Mouse (Mus musculus) gonadal fat pad, adult 2 months (tissue): ENCODE results near the gene Snx32. TPM values are rescaled to one million over a fixed set of nuclear protein-coding genes. Genes with fewer than 3 reads are reported as not detected.

Experiments used
- DNase-seq: peaks from one replicate; pipeline ENCODE4 v3.0.0-alpha.2; 2012; ENCODE audit warnings: low read depth
- polyA plus RNA-seq: library from polyadenylated mRNA; depleted of rRNA; stranded (reverse); fragments of >200 nt; gene quantifications from 2 replicates; pipeline ENCODE4 v1.2.3, GENCODE M21; 2012; rRNA removed

Gene Snx32
- 20.9 and 25.6 TPM in 2 replicates for polyA plus RNA-seq

DNA sequence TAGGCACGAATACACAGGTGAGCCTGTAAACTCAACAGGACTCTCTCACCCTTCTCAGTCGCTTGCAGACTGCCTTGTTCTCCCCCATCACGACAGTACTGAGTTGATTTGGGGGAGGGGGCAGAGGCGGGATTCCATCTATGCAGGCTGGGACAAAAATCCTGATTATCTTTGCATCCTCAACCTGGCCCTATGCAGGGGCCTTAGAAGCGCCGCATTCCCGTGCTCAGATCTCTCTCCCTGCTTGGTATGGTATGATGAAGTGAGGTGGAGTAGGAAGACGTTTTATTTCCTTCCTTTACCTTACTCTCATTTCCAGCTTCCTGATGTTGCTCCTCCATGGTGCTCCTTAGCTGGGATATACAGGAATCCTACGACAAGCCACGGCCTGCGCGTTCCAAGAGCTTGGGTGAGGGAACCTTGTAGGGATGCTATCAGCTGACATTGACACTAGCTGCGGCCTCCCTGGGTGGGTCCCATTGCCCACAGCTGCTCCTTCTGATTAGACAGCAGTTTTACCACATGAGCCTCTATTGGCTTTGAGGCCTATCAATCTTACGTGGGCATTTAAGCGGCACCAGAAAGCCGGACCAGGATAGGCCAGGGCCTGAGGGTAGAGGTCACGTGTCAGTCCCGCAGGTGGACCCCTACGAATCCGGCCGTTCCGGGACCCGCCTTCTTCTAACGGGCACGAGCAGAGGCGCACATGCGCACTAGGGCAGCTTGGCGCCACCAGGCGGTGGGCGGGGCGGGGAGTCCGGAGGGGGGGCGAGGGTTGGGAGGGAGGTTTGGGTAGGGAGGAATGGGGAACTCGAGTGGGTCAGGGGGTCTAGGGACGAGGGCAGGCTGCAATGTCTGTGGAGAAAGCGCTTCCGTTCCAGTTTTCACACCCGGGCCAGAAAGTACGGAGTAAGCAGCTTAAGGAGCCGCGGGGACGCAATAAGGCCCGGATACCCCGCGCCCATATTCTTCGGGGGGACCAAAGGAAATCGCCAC is at the start of gene Snx32:
Gene Snx32, minus strand, starts transcription at position 508 of the 996 bp plus-strand sequence.
- DNase-seq, result peak; percentile 51

DNA sequence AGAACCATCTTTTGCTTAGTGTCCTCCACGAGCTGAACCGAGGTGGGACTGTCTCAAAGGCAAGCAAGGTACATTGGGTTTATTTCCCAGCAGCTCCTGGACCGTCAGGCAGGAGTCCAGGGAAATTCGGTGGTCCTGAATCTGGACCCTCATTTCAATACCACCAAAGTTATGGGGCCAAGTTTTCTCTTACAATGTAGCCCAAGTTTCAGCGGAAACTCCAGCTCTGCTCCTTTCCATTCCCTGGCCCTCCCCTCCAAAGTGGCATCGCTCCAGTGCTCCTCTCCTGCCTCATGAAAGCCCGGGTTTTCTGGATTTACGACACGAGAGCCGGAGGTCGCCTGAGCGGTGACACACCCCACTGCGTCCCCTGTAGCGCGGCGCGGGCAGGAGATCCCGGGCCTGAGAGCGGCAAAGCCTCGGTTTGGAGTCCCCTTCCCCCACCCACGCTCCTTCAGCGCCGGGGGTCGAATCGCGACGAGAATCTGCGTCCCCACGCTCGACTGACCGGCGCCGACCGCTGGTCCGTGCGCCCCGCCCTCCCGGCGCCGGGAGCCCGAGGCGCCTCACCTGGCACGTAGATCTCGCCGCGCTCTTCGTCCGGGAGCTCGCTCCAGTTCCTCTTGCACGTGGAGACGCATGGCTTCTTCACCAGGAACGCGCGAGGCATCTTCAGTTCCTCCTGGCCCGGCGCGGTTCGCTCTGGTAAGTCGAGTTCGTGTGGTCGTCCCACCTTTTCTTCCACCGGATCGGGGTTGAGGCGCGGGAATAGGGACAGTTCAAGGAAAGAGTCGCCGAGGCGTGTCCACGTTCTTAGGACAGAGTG is 49.5 kb upstream of the Snx32 start:
- no peak for DNase-seq

DNA sequence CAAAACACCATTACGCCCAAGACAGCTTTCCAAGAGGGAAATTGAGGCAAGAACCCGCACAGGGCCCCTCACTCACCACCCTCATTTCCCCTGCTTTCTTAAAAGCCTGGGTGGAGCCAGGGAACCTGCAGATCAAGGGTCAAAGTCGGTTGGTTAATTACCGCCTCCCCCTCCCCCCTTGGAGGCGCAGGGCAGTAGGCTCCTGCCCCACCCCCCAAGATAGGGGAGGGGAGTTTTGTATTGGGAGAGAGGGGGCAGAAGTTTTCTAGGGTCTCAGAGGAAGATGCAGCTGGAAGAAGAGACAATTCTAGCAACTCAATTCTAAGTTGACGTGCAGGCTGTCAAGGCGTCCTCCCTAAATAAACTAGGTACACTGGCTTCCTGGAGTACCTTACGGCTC is 48.9 kb upstream of the Snx32 start:
- DNase-seq, result no peak

DNA sequence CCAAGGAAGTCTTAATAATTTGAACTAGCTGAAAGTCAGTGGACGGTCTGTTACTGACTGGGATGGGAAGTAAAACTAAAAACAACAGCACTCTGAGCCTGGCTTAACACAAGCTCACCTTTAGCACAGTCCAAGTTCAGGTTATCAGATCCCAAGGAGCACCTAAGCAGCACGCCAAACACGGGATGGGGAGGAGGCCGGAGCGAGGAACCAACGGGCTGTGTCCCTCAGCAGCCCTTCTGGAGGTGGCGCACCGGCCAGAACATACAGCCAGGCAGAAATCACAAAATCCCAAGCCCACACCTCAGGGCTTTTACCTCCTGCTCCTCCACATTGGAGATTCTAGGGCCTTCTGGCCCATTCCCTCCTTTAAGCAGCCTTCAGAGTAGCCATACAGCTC is 48.4 kb upstream of the Snx32 start:
- no peak for DNase-seq

DNA sequence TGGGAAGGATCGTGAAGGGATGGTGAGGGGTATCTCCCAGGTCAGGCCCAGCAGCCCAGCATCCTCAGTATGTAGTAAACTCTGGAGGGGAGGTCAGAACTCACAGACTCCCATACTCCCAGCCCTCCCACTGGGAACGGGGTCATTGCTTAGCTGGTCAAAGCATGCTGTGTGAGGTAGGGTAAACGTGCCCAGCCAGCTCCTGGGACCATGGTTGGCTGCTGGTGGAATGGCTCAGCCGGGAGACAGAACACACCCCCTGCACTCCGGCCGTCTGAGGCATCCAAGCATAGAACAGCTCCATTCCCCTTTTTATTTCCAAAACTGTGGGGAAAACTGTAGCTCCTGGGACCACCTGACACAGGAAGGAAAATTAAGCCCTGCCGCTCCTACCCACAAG is 47.8 kb upstream of the Snx32 start:
- no peak for DNase-seq

DNA sequence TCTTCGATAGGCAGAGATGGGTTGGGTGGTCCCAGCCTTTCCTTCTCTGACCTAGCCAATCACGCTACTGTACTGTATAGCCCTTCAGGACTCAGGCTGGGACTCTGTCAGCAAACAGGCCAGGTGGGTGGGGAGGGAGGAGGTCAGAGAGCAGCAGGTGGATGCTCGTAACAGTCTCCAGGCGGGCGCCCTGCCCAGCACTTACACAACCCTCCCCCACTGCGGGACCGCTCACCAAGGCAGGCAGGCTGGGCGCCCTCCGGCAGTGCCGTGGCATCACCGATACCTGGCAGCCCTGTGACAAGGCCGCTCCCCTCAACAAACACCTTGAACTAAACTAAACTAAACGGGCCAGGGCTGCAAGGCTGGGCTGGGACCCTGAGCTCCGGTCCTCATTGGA is 43.9 kb upstream of the Snx32 start:
- DNase-seq, result no peak

DNA sequence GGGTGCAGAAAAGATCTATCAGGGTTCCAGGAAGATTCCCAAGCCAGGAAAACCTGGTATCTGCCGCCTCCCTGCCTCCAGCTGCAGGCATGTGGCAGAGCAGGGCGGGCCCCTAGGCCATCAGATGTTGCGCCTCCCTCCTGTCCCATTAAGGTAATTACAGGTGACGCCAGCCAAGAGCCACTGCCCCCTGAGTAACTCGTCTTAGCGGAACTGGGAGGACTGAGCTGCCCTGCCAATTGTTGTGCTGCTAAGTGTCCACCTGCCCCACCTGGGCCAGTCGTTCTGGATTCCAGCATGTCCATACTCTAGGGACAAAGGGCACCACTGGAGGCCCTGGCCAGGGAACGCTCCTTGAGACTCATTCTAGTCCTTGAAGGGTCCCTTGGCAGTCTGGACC is 43.5 kb upstream of the Snx32 start:
- DNase-seq, result no peak

DNA sequence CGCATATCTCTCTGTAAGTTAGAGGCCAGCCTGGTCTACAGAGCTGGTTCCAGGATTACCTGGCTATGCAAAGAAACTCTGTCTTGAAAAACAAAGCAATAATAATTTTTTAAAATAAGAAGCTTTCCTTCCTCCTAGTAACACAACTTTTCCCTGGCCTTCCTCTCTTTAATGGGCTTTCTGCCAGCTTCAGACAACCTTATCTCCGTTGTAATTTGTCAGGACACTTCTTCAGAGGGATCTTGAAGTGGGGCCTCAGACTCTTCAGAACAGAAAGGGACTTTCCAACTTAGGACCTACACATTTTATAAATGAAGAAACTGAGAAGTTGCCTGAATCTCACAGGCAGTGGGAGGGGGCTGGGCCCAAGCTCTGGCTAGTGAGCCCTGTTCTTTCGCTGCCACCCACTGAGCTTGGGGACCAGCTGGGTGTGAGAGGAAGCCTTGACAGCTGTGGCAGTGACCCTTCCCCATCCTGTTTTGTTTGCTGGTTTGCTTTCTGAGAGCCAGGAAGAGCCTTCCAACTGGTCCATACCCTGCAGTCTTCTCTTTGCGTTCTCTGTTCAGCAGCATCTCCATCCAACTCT is 37.2 kb upstream of the Snx32 start:
- DNase-seq, result no peak

DNA sequence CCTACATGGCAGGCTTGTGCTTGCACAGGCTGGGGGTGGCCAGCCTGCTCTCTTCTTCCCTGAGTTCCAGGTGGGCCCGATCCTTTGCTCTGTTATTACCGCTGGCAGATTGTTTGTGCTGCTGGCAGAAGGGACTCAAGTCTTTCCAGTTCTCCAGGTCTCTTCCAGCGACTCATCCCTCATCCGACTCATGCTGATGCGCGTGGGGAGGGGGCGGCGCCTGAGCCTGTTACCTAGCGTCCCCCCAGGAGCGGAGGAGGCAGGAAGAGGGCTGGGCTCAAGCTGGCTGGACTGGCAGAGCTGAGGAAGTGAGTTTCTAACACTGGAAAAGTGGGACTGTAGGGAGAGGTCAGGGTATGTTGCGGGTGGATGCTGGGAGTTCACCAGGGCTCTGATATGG is 33.7 kb upstream of the Snx32 start:
- DNase-seq, result no peak

DNA sequence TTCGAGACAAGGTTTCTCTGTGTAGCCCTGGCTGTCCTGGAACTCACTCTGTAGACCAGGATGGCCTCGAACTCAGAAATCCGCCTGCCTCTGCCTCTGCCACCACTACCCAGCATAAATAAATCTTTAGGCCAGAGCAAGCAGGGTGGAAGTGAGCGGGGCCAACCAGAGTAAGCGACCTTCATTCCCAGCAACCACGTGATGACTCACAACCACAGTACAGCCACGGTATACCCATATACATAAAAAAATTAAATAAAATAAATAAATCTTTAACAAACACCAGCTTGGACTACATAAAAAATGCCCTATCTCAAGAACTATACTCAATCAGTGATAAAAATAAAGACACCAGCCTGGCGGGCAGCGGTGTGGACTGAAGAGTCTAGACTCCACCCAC is 33.0 kb upstream of the Snx32 start:
- DNase-seq, result no peak

DNA sequence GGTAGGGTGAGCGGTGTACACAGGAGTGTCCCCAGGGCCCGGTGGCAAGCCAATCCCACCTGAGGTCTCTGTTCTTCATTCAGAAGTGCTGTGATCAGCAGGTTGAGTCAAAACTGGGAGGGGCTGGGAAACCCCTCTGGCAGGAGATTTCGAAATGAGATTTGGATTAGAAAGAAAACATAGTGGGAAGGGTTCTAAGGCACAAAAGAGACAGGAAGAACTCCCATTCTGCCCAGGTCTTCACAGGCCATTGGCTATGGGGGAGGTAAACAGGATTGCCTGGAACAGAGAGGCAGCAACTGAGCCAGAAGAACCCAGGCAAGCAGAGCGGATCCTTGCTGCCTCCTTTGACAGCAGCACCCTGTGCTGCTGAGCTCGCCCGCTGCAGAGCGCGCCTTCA is 28.4 kb upstream of the Snx32 start:
- DNase-seq, result no peak

DNA sequence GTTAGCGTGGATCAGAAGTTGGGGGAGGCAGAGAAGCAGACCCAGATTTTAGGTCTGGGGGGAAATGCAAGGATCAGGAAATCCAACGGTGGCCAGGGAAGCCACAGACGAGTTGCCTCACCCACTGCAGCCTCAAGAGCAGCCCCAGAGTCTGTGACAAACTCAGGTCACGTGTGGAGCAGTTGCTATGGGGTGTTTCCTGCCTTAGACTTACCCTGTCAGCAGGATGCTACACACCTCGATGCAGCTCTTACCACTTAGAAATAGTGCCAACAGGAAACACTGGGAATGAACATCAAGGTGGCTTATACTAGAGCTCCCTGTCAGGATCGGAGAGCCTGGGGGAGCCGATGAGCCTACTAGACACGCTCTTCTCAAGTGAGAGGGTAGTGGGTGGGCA is 22.2 kb upstream of the Snx32 start:
- DNase-seq, result no peak

DNA sequence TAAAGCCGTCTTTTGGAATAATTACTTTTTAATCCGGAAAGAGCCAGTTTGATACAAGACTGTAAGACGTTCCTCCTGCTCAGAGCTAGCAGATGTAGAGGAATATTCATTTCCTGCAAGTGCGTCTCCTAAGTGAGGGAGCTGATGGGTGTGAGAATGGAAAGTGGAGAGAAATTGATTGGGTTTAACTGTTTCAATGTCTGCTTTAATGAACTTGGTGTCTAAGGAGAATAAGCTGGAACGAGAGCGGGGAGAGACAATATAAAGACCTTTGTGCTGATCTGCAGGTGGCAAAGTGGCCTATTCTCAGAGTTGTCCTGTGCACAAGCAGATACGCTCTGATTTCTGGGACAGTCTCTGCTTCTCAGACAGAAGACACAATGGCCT is 19.8 kb upstream of the Snx32 start:
- no peak for DNase-seq

DNA sequence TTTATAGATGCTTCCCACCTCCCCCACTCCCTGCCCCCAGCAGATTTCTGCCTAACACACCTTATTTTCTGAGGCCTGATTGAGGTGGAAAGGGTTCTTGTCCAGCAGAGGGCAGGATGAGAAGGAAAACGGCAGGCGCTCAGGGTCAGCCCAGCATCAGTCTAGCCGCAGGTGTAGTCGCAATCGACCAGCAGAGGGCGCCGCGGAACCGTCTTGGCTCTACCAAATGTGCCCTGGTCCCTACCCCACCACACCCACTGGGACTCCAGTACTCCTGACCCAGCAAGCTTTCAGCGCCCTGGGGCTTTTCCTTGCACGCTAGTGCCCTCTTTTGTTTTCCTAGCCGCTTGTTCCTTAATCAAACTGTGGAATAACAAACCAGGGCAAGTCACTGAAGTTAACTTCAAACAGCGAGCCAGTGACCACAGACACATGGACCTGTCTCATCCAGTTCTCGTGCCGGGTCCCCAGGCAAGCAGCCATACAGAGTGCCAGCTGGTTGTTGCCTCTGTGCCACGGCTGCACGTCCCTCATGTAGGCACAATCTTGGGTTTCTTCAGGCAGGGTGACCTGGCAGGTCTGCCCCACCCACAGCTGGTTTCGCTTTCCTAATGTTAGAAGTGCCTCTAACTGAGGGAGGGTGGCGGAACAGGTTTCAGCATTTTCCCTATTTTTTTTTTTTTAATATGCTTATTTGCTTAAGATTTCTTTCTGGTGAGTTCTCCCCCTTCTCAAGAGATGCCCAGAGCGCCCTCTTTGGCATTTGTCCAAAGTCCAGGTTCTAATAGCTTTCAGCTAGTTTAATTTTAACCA is 19.2 kb upstream of the Snx32 start:
- DNase-seq, result no peak

DNA sequence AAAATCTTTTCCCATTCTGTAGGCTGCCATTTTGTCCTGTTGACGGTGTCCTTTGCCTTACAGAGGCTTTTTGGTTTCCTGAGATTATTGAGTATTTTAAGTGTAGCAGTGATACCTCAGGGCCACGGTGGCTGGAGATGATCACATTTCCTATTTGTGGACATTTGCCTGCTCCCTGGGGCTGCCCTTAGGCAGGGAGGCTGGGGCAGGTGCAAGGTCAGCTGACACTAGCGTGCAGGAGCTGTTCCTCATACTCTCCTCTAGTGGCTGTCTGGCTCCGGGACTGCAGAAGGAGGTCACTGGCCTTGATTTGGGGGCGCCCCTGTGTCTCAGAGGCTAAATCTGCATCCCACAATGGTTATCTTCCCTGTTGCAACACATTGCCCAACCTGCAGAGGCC is 14.9 kb upstream of the Snx32 start:
- no peak for DNase-seq

DNA sequence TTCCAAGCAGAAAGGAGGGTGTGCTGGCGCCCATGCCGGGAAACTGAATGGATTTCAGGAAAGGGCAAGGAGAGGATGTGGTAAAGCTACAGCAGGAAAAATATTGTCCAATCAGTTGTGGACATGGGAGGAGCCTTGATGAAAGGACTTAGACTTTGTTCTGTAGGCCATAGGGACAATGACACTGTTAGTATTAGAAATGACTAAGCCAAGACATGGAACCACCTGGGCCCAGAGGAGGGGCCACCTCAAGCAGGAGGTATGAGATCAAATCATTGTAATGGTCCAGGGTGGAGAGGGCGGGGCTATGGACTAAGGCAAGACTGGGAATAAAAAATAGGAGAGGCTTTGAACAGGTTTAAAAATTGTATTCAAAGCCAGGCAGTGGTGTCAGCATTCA is 8.4 kb upstream of the Snx32 start:
- DNase-seq, result no peak

DNA sequence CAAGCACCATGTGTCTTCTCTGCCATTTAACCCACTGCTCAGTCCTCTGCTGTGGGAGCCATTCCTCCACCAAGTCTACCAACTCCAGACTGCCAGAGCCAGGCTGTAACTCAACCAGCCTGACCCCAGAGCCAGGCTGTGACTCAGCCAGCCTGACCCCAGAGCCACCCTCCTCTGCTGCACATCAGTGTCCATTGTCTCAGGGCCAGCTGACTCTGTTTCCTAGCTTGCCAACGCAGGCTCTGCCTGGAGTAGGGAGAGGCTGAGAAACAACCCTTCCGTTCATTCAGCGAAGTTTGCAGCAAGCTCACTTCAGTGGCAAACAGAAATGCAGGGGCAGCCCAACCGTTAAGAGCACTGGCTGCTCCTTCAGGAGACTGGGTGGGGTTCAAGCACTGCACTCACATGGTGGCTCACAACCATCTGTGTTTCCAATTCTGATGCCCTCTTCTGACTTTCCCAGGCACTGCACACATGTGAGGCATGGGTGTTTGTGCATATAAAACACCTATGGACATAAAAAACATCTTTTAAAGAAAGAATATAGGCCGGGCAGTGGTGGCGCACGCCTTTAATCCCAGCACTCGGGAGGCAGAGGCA is 6.7 kb upstream of the Snx32 start:
- DNase-seq, result no peak

DNA sequence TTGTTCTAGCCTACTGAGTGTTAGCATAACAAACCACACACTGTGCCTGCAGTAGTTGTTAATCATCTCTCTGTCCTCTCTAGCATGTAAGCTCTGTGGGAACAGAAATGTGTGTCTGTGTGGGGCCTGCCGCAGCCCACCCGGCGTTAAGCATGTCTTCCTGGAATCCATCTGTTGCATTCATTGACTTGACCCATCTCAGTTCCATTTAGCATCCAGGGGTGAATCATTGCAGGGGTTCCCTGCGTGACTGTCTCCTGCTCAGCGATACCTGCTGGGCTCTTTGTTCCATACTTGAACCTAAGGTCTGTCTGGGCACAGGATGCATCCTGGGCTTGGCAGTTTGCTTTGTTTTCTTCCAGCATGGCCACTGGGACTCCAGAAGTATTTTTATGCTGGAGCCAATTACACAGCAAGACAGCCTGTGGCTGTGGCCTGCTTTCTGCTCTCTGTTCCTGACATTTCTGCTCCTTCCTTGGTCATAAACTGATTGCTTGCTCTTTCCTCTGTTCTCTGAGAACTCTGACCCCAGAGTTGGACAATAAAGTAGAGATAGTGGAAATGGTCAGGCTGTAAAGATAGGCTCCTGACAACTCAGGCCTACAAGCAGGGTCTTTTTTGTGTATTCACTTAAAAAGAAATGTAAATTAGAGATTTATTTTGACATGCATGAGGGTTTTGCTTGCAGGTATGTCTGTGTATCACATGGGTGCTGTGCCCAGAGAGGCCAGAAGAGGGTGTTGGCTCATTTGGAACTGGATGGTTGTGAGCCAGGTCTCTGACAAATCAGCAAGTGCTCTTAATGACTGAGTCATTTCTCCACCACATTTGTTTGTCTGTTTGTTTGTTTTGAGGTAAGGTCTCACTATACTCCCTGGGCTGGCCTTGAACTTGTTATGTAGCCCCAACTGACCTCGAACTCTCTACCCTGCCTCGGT is 5.8 kb upstream of the Snx32 start:
- DNase-seq, result no peak

DNA sequence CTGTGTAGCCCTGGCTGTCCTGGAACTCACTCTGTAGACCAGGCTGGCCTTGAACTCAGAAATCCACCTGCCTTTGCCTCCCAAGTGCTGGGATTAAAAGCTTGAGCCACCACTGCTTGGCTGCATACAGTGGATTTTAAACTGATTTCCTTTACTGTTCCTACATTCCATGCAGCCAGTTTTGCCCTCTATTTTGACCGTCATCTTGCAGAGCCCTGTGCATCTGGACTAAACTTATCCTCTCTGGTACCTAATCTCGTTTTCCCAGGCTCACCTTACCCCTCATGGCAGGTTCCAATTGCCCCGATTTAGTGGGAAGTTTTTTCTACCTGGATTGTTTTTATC is 2.6 kb upstream of the Snx32 start:
- no peak for DNase-seq
